In genomic region chr10:62924096-62924635, GRCm38 (mm10) we compare ENCODE assay signal across 32 mouse cellular contexts. TPM values are rescaled to one million over a fixed set of nuclear protein-coding genes. Genes with fewer than 3 reads are reported as not detected.
A peak's percentile ranks its signal among the peaks of the same experiment; 100 is the strongest.
DNase-seq lines count a peak whose midpoint lies in the region; ATAC-seq and TF ChIP-seq lines count a peak whose summit lies in the region.
"Had no signal": no experiment of that assay in that cellular context is flagged by ENCODE, and none has a peak within 500 bp of the region (broad histone marks: within the 10 kb centered on the region; RNA-seq: fewer than 3 reads in every experiment).

No protein-coding gene starts in this region.

- no peak for TF ChIP-seq CTCF in lung, embryonic 14.5 days (IDR thresholded peaks at IDR 0.05; ENCODE audit: low read depth)
- TF ChIP-seq CTCF in hindbrain, postnatal 0 days (IDR thresholded peaks at IDR 0.05; ENCODE audit: low read depth): no peak

- H3K36me3 ChIP-seq in lung, embryonic 14.5 days (ENCODE audit: insufficient read depth): peaks cover 12% of the 10 kb centered on the region; the same call in 1 of the 2 replicates
- peaks cover 10% of the 10 kb centered on the region; the same call in 1 of the 2 replicates for H3K36me3 ChIP-seq in hindbrain, postnatal 0 days (ENCODE audit: insufficient read depth, low read length)

- WGBS in lung, embryonic 14.5 days: 84% methylated on average over 4 of the region's 4 CpGs
- 85% methylated on average over 4 of the region's 4 CpGs for WGBS in hindbrain, postnatal 0 days

- DNase-seq in heart, adult 11 months: peak; percentile 69
- DNase-seq in heart, postnatal 36 days: no peak
- peak; percentile 62 for DNase-seq in lung, embryonic 14.5 days
- no peak for DNase-seq in lung, adult 18-20 months
- peak; percentile 68 for DNase-seq in adipocyte (ENCODE audit: low spot score)
- peak; percentile 31 for DNase-seq in kidney, postnatal 10 days
- no peak for DNase-seq in hindbrain, postnatal 0 days (ENCODE audit: low spot score)
- DNase-seq in retina, embryonic 14.5 days (ENCODE audit: low spot score): no peak
- DNase-seq: adrenal gland, postnatal 14 days; cerebellum, adult 18-20 months; cerebellum, postnatal 10 days; forebrain, postnatal 0 days; gastrocnemius, postnatal 14 days; layer of hippocampus, postnatal 36 days; right cerebral cortex, postnatal 4 days; thymus, adult 2 months; thymus, postnatal 36 days had no signal

- no peaks in the 10 kb centered on the region for H3K9me3 ChIP-seq in lung, embryonic 14.5 days (ENCODE audit: low read depth, low read length)
- no peaks in the 10 kb centered on the region for H3K9me3 ChIP-seq in hindbrain, postnatal 0 days (ENCODE audit: low read length)
- H3K9me3 ChIP-seq: embryonic facial prominence, embryonic 13.5 days; forebrain, embryonic 10.5 days; G1E; heart, embryonic 10.5 days; heart, embryonic 15.5 days; hindbrain, embryonic 12.5 days; limb, embryonic 10.5 days; limb, embryonic 15.5 days; liver, embryonic 15.5 days; midbrain, embryonic 12.5 days; neural tube, embryonic 12.5 days had no signal

- ATAC-seq in lung, embryonic 14.5 days (ENCODE audit: insufficient read depth): no peak
- no peak for ATAC-seq in hindbrain, postnatal 0 days
- ATAC-seq: forebrain, postnatal 0 days; intestine, postnatal 0 days; Patski had no signal

- intact Hi-C loops in heart, postnatal 36 days (cut with DNase I): loop anchor here (5.0 kb wide), 1 partner anchor 132 kb away; the partner anchor contains the start of gene Ccar1

- H3K27me3 ChIP-seq in lung, embryonic 14.5 days (ENCODE audit: insufficient read depth, low read length): no peaks in the 10 kb centered on the region
- H3K27me3 ChIP-seq in hindbrain, postnatal 0 days (ENCODE audit: insufficient read depth, low read length): no peaks in the 10 kb centered on the region
- H3K27me3 ChIP-seq: embryonic facial prominence, embryonic 13.5 days; heart, embryonic 15.5 days; hindbrain, embryonic 12.5 days; limb, embryonic 15.5 days; liver, embryonic 15.5 days; midbrain, embryonic 12.5 days; neural tube, embryonic 12.5 days; Patski had no signal

- no peak overlapping the region for H3K4me3 ChIP-seq in lung, embryonic 14.5 days (ENCODE audit: low read depth, low read length)
- H3K4me3 ChIP-seq in hindbrain, postnatal 0 days (ENCODE audit: low read length): no peak overlapping the region
- H3K4me3 ChIP-seq: embryonic facial prominence, embryonic 13.5 days; forebrain, embryonic 10.5 days; heart, embryonic 10.5 days; heart, embryonic 15.5 days; hindbrain, embryonic 12.5 days; layer of hippocampus, adult 2 months; limb, embryonic 10.5 days; limb, embryonic 15.5 days; liver, embryonic 15.5 days; midbrain, embryonic 12.5 days; myocyte; neural tube, embryonic 12.5 days had no signal

- H3K4me2 ChIP-seq in lung, embryonic 14.5 days: no peak overlapping the region
- no peak overlapping the region for H3K4me2 ChIP-seq in hindbrain, postnatal 0 days (ENCODE audit: low read depth, low read length)
- H3K4me2 ChIP-seq: embryonic facial prominence, embryonic 13.5 days; heart, embryonic 15.5 days; hindbrain, embryonic 12.5 days; limb, embryonic 15.5 days; liver, embryonic 15.5 days; midbrain, embryonic 12.5 days; neural tube, embryonic 12.5 days had no signal

- H3K9ac ChIP-seq in lung, embryonic 14.5 days: no peak overlapping the region
- no peak overlapping the region for H3K9ac ChIP-seq in hindbrain, postnatal 0 days (replicated peaks; ENCODE audit: low read length)
- H3K9ac ChIP-seq: embryonic facial prominence, embryonic 13.5 days; forebrain, postnatal 0 days; heart, embryonic 15.5 days; hindbrain, embryonic 12.5 days; limb, embryonic 15.5 days; liver, embryonic 15.5 days; midbrain, embryonic 12.5 days; neural tube, embryonic 12.5 days had no signal

- peaks cover 3% of the 10 kb centered on the region; the same call in 1 of the 2 replicates for H3K4me1 ChIP-seq in lung, embryonic 14.5 days (ENCODE audit: insufficient read depth)
- H3K4me1 ChIP-seq in hindbrain, postnatal 0 days (ENCODE audit: insufficient read depth, low read length): peaks cover 3% of the 10 kb centered on the region; the same call in 1 of the 2 replicates

- no peak overlapping the region for H3K27ac ChIP-seq in lung, embryonic 14.5 days (ENCODE audit: low read depth)
- no peak overlapping the region for H3K27ac ChIP-seq in hindbrain, postnatal 0 days
- H3K27ac ChIP-seq: embryonic facial prominence, embryonic 13.5 days; forebrain, embryonic 10.5 days; heart, embryonic 10.5 days; heart, embryonic 15.5 days; hindbrain, embryonic 12.5 days; layer of hippocampus, adult 2 months; limb, embryonic 10.5 days; limb, embryonic 15.5 days; liver, embryonic 15.5 days; midbrain, embryonic 12.5 days; neural tube, embryonic 12.5 days had no signal

RNA-seq across cellular contexts. Expression of gene Slc25a16, which starts 3.7 kb away (rescaled TPM):
- 10 to 100 TPM; 22.6 to 26.9 TPM for total RNA-seq in heart, postnatal 36 days (2021)
- polyA plus RNA-seq in lung, embryonic 14.5 days (2014; fragmentation: Nextera tagmentation; extraction: Ambion mirVana): 16.1 and 17.1 TPM in 2 replicates
- total RNA-seq in hindbrain, postnatal 0 days (2014; rRNA removed): 15.7 and 23.1 TPM in 2 replicates
- polyA plus RNA-seq in hindbrain, postnatal 0 days (2015; fragmentation: Nextera tagmentation; extraction: Ambion mirVana): 13.7 and 15.4 TPM in 2 replicates

RNA-seq across cellular contexts. Expression of gene Tet1, which starts 15.4 kb away (rescaled TPM):
- 1 to 10 TPM; 6.2 to 8.7 TPM for total RNA-seq in heart, postnatal 36 days (2021)
- 33.7 and 34.8 TPM in 2 replicates for polyA plus RNA-seq in lung, embryonic 14.5 days (2014; fragmentation: Nextera tagmentation; extraction: Ambion mirVana)
- 32.8 and 39.5 TPM in 2 replicates for total RNA-seq in hindbrain, postnatal 0 days (2014; rRNA removed)
- 30.3 and 32.2 TPM in 2 replicates for polyA plus RNA-seq in hindbrain, postnatal 0 days (2015; fragmentation: Nextera tagmentation; extraction: Ambion mirVana)
- polyA plus RNA-seq: G1E had no signal

RNA-seq across cellular contexts. Expression of gene Dna2, which starts 22.7 kb away (rescaled TPM):
- total RNA-seq in heart, postnatal 36 days (2021): under 1 TPM; 0.56 to 0.76 TPM
- 20.3 and 21.6 TPM in 2 replicates for polyA plus RNA-seq in lung, embryonic 14.5 days (2014; fragmentation: Nextera tagmentation; extraction: Ambion mirVana)
- total RNA-seq in hindbrain, postnatal 0 days (2014; rRNA removed): 2.7 and 6.1 TPM in 2 replicates
- 3.7 and 3.8 TPM in 2 replicates for polyA plus RNA-seq in hindbrain, postnatal 0 days (2015; fragmentation: Nextera tagmentation; extraction: Ambion mirVana)

RNA-seq across cellular contexts. Expression of gene Rufy2, which starts 55.9 kb away (rescaled TPM):
- total RNA-seq in heart, postnatal 36 days (2021): 10 to 100 TPM; 10.4 to 11.8 TPM
- 16.9 and 18.8 TPM in 2 replicates for polyA plus RNA-seq in lung, embryonic 14.5 days (2014; fragmentation: Nextera tagmentation; extraction: Ambion mirVana)
- total RNA-seq in hindbrain, postnatal 0 days (2014; rRNA removed): 25.3 and 25.5 TPM in 2 replicates
- 57.2 and 61.9 TPM in 2 replicates for polyA plus RNA-seq in hindbrain, postnatal 0 days (2015; fragmentation: Nextera tagmentation; extraction: Ambion mirVana)

Comparison
In these comparisons a context has a peak if more than half of its experiments do, and no peak if none do; other contexts are left out.
1. DNase-seq: peak in heart, adult 11 months (single experiment), lung, embryonic 14.5 days (single experiment), adipocyte (single experiment) and kidney, postnatal 10 days (single experiment); none in heart, postnatal 36 days (0 of 2), lung, adult 18-20 months (0 of 2), hindbrain, postnatal 0 days (single experiment) and retina, embryonic 14.5 days (single experiment).